Mouse (Mus musculus) 416B (cell line): Measurements from ENCODE around the gene Rab1b.

Experiments used
- DNase-seq: peaks from one replicate; pipeline ENCODE4 v3.0.0; 2011; ENCODE audit warnings: low read depth

The Rab1b gene

GRCm38 (mm10) chr19:5106731-5107191 is at the start of gene Rab1b:
Gene Rab1b, minus strand, starts transcription at chr19:5107072.
- peak; percentile 97 for DNase-seq

DNA sequence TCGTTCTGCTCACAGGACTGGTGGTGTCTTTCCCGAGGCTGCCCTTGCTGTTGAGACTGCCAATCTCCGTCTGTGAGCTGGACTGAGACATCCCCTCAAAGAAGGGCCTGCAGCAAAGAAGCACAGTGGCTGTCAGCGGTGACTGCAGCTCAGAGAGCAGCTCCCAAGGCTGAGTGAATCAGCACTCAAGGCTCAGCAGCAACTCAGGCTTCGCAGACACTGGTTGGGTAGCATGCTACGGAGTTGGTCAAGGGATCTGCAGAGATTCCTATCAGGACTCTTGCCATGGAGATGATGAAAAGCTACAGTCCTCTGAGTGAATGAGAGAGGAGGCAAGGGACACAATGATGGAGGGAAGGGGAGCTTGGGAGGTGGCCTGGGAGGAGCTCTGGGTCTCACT is 45.4 kb upstream of the Rab1b start:
- DNase-seq: no peak

DNA sequence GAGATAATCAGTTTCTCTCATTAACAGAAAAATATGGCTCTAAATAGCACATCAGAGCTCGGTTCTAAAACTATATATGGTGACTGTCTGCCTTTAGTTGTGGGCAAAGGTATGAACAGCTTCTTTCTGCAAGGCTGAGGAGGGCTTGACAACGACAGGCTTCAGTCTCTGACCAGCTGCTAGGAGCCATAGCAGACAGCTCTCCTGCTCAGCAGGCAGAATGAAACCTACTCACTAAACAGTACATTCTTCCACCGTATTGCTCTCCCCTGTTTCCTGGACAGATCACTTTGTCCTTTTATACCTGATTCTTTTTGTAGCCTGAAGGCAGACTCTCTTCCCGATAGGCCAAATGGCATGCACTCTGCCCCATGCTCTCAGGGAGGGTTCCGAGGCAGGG is 44.9 kb upstream of the Rab1b start:
- no peak for DNase-seq

- peak; percentile 70 for DNase-seq
Measured at GRCm38 (mm10) chr19:5151331-5151730, 44.5 kb upstream of the Rab1b start.

GRCm38 (mm10) chr19:5150358-5150757 is 43.5 kb upstream of the Rab1b start:
- DNase-seq: no peak

DNA sequence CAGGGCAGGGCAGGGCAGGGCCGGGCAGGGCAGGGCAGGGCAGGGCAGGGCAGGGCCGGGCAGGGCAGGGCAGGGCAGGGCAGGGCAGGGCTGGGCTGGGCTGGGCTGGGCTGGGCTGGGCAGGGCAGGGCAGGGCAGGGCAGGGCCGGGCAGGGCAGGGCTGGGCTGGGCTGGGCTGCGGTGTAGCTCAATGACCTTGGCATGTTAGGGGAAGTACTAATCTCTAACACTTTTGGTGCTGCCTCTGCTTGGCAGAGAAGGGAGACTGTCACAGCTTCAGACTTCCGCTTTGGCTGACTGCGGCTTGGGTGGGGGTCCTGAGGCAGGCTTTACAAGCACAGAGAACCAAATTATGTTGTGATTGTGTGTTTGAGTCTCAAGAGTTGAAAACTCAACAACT is 42.2 kb upstream of the Rab1b start:
- DNase-seq: peak; percentile 56

DNA sequence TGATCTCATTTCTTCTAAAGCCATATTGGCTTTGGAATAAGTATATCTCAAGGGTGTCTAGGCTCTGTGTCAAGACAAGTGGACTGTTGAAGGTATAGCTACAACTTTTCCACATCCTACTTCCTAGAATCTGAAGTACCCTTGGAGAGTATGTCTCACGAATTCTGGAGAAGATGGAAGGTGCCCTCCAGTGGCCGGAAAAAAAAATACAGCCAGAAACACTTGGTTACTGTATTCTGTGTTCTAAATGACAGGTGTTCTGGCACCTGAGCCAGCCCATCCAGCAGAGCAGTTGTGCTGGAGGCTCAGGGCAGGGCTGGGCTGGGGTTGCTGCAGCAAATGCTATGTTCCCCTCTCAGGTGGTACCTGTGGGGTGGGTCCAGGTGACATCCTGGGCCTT is 32.8 kb upstream of the Rab1b start:
- DNase-seq: peak; percentile 61

DNA sequence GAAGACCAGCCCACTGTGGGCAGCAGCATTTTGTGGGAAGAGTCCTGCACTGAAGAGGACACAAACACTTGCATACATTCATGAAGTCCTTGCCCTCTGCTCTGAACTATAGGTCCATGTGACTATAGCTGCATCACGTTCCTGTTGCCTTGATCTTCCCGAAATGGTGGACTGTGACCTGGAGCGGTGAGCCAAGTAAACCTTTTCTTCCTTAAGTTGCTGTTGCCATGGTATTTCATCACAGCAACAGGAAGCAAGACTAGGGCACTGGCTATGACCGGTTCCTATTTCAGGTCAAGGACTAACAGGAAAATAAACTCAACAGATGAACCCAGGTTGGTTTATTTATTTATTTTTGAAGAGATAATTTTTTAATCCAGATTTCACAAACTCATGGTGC is 24.4 kb upstream of the Rab1b start:
- peak; percentile 51 for DNase-seq

GRCm38 (mm10) chr19:5129770-5130169 is 22.9 kb upstream of the Rab1b start:
- peak; percentile 52 for DNase-seq

- DNase-seq: no peak
Measured at GRCm38 (mm10) chr19:5124055-5124614, 17.3 kb upstream of the Rab1b start.

- no peak for DNase-seq
Measured at GRCm38 (mm10) chr19:5123241-5123640, 16.4 kb upstream of the Rab1b start.

DNA sequence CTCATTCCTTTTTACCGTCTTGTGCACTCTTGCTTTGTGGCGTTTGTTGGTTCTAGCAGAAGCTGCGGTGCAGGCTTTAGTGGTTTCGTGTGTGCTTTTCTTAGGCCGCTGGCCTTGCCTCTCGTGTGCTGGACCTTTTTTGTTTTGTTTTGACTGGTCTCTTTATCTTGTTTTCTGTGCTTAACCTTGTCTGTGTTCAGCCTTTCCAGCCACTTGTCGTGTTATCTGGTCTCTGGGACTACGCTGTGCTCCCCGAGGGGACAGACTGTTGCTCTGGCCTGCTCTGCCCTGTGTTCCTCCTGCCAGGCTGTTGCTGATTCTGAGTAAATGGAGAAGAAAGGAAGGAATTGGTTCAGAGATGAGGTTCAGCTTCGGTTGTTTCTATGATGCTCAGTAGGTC is 15.6 kb upstream of the Rab1b start:
- no peak for DNase-seq

- DNase-seq: no peak
Measured at GRCm38 (mm10) chr19:5118384-5118698, 11.5 kb upstream of the Rab1b start, which contains the start of gene Klc2. Gene Klc2, minus strand, starts transcription at chr19:5118560.

GRCm38 (mm10) chr19:5117494-5118383 is 10.9 kb upstream of the Rab1b start:
- peak; percentile 84 for DNase-seq

DNA sequence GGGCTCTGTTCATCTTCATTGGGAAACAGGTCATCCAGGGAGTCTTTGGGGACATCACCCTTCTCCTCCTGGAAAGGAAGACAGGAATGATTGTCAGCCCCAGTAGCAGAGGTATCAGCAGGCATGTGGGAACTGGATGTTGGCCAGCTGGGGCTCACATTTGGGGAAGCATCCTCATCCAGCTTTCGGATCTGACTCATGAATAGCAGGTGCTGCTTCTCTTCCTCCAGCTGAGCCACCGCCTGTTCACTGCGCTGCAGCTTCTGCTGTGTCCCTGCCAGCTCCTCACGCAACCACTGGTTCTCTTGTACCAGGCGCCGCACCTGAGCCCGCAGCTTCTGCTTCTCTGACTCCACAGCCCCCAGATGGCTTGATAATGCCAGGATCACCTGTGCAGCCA is 6.9 kb upstream of the Rab1b start:
- no peak for DNase-seq

GRCm38 (mm10) chr19:5109659-5110453 is 3.0 kb upstream of the Rab1b start:
- DNase-seq: no peak

- no peak for DNase-seq
Measured at GRCm38 (mm10) chr19:5108702-5109101, 1.8 kb upstream of the Rab1b start.

DNA sequence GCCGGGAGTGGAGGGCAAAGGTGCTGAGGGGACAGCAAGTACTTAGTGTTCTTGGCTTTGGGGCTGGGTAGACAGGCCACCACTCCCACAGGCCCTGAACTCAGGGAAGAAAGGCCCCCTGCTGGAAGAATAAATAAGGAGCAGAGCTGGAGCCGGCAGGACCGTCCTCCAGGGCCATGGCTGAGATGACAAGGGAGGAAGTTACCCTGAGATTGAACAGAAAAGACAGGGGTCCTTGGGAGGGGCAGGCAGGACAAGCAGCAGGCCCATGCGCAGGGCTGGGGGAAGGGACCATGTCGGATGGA is 1.4 kb upstream of the Rab1b start:
- peak; percentile 67 for DNase-seq

GRCm38 (mm10) chr19:5107556-5108270 is 841 bp upstream of the Rab1b start:
- DNase-seq: no peak

DNA sequence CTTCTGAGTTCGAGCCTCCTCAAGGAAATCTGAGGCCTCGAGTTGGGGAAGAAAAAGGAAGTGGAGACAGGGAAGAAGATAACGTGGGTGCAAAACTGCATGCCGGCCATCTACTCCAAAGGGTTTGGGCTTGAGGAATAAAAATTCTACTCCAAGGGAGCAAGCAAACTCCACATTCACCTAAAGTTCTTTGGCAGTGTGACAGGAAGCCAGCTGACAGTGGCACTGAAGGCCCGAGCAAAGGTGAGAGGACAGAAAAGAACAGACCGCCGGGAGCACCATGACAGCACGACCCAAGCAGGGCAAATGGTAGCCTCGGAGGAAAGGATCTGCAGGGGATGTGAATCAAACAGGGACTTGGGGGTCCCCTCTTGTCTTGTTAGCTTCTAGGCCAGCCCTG is 798 bp downstream of the Rab1b start:
- DNase-seq: peak; percentile 44

DNA sequence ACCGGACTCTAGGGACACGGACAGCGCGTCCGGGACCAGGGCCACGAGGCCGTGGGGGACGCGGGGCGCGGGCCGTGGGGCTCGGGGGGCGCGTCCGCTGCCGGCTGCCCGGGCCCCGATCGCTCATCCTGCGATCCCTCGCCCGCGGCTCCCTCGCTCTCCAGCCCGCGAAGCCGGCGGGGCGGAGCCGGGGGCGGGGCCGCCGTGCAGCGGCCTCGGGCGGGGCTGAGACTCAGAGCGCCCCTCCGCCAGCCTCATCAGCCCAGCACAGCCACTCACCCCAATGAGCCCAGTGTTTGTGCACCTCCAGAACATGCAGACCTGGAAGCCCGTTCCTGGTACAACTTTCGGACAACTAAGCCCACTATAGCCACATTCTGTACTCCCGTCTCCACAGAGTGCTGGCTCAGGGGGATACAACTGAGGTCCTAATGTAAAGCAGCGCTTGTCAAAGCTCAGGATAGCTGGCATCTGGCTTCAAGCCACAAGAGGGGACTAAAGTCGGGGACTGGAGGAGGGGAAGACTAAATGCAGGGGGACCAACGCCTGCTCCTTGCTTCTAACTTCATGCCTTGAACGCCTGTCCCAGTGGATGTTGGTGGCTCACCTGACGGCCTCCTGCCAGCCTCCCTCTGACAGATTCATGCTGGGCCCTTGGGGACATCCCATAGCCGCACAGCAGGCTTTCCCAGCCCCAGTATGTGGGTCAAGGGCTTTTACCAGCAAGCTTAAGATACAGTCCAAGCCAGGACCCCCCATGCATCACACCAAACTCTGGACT is 8.3 kb downstream of the Rab1b start, which contains the start of gene Cnih2:
Gene Cnih2, minus strand, starts transcription at position 159 of the 781 bp plus-strand sequence.
- DNase-seq: no peak
